Mouse (Mus musculus) c-Kit-positive CD71-negative TER-119-negative erythroid progenitor cells, embryonic 14.5 days (primary cell): Measurements from ENCODE around the gene Taf5.

Experiments used
- DNase-seq: peaks from one replicate; pipeline ENCODE4 v3.0.0-alpha.2; 2013; ENCODE audit warnings: low read depth

Gene Taf5

DNA sequence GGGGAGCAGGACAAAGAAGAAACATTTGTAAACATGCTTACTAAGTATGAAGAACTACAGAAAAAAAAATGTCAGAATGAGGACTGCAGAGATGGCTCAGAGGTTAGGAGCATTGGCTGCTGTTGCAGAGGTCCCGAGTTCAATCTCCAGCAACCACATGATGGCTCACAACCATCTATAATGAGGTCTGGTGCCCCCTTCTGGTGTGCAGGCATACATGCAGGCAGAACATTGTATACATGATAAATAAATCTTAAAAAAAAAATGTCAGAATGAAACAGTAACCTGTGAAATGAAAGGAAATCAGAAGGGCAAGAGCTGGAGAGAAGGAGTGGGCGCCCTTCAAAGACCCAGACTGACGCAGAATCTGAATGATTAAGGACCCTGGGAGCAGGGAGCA is 1.7 kb upstream of the Taf5 start:
- no peak for DNase-seq

DNA sequence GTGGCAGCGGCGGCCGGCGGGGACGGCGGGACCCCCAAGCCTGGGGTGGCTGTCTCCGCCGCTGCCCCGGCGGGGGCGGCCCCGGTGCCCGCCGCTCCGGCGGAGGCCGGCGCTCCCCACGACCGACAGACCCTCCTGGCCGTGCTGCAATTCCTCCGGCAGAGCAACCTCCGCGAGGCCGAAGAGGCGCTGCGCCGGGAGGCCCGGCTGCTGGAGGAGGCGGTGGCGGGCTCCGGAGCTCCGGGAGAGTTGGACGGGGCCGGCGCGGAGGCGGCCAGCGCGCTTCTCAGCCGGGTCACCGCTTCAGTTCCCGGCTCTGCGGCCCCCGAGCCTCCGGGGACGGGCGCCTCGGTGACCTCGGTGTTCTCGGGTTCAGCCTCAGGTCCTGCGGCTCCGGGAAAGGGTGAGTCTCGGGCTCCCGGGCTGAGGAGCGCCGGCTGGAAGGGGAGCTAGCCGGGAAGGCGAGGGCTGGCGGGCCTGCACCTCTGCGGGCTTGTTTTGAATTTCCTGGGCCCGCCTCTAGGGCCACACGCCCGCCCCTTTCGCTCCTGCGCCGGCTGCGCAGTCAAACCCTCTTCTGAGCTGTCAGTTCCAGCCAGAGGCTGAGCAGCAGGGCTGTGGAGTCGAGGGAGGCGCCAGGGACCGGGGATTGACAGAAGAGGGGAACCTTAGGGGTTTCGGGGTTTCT is 522 bp downstream of the Taf5 start:
- peak; percentile 76 for DNase-seq

DNA sequence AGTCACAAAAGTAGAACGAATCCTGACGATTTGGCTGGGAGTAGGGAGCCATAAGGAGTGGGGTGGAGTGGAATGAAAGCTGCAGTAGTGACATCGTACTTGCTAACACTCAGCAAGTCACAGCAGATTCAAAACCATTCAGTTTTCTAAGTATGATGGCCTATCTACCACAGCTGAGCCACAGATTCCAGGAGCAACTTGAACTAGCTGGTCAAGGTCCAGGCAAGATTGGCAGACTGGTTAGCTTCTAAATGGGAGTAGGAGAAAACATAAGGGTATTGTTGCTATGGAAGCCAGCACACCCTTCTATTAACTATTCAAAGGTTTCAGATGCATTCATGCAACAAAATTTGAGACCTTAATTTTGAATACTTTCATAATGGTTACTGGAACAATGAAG is 20.7 kb downstream of the Taf5 start:
- DNase-seq, result no peak

DNA sequence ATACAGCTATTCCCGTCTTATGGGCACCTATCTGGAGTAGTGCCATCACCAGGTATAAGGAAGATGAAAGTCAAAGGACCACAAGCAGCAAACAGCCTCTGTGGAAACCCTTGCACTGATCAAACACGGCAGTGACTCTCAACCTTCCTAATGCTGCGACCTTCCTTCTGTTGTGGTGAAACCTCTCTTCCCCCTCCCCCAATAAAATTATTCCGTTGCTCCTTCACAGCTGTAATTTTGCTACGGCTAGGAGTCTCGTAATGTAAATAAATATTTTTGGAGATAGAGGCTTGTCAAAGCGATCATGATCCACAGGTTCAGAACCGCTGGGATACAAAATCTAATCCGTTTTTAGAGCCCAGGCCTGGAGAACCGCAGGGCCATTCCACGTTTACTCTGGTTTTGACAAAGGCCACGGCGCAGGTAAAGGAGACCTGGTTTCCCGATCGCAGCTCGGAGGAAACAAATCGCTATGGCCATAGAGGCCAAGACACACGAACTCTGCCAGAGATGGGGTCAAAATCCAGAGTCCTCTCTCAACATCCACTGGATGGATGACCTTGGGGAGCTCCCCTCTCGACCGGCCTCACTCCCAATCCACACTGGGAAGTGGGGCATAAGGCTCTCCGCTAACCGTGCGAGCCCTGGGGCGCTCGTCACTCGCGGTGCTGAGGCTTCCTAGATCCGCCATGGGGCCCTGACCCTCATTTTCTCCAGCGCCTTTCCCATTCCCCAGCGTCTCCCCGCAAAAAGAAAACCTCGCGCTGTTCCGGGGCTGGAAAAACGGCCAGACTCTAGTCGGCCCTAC is 22.4 kb downstream of the Taf5 start:
- peak; percentile 13 for DNase-seq

DNA sequence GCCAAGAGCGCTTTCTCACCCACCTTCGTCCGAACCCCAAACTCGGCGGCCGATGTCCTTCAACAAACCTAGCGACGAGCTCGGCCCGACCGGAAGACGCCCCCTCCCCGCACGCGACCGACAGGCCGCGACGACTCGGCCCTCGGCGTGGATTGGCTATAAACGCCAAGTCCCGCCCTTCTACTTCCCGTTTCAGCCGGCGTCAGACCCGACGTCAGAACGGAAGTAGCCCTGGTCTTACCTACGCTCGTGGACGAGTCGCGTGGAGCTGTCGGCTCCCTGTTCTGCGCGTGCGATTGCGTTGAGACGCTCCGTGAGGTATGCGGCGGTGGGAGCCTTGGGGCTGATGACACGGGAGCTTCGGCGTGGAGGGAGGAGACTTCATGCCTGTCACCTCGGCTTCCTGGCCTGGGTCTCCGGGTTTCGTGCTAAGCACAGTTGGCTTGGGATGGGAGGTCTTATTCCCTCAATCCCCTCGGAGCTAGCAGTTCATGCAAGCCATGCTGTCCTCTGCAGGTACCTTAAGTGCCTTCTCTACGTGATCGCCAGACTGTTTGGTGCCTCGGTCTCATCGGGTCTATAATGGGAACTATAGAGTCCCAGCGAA is 23.1 kb downstream of the Taf5 start, which contains the start of the genes Usmg5 and Pdcd11:
Usmg5 (minus strand) TSS at position 98 of the 607 bp plus-strand sequence.
Pdcd11 (plus strand) TSS at position 219 of the 607 bp plus-strand sequence.
- peak; percentile 90 for DNase-seq

DNA sequence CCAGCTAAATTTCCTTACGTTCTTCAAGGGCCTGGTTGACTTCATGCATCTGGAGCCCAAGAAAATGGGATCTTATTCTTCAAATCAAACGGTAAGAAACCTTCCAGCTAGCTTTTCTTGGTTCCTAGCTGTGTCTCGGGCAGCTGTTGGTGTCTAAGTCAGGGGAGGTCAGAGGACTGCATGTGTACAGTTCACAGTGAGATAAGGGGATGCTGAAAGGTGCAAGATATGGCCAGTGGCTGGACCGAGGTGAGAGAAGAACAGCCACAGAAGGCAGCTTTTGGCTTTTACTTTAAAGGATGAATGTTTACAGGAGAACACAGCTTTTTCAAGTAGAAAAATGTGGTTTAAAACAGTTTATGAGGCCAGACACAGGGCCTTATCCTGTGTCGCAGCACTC is 33.5 kb downstream of the Taf5 start:
- DNase-seq, result no peak

DNA sequence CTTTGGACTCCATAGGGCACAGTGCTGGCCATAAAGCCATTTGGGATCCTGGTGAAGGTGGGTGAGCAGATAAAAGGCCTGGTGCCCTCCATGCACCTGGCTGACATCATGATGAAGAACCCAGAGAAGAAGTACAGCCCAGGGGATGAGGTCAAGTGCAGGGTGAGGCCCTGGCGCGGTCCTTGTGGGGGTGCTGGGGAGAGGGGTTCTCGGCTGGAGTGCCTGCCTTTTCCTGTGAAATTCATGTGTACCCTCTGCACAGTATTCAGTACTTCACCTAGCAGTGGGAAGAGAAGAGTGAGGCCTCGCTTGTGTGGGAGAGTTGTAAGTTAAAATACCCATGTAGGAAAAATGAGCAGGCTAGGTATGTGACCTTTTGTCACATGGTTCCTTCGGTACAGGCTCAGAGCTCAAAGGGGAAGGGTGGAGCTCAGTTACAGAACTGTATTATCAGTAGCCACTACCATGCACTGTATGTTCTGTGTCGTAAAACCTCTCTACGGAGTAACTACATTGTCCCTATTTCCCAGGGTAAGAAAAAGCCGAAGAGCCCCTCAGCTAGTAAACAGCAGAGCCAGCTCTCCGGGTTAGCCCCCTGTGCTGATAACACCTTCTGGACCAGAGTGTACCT is 37.2 kb downstream of the Taf5 start:
- no peak for DNase-seq

DNA sequence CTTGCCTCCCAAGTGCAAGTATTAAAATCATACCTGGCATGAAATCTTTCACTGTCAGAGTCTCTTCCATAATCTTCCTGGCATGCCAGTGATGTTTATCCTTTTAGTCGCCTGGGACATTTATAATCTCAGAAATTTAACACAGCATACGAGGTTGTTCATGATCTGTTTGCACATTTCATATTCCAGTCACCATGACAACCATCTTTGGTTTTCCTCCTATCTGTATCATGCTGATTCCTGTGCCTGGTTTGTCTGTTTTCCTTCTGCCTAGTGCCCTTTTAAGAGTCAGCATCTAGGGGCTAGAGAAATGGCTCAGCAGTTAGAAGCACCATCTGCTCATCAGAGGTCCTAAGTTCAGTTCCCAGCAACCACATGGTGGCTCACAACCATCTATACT is 51.1 kb downstream of the Taf5 start:
- DNase-seq, result no peak

DNA sequence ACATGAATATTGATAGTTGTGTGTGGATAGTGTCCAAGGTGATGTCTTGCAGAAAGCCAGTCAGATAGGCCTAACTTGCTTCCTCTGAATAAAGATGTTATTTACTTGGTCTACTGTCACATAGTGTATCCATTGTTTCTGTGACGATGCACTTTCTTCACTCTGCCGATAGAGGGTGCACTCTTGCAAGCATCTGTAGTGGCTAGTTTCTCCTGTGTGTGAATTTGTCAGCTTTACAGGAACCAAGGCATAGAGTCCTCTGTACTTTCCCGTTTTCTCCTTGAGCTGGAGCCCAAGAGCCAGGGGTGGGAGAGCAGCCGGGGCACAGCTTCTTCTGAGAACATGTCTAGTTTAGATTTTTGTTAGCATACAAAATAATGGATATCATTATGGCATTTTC is 53.5 kb downstream of the Taf5 start:
- DNase-seq, result no peak

DNA sequence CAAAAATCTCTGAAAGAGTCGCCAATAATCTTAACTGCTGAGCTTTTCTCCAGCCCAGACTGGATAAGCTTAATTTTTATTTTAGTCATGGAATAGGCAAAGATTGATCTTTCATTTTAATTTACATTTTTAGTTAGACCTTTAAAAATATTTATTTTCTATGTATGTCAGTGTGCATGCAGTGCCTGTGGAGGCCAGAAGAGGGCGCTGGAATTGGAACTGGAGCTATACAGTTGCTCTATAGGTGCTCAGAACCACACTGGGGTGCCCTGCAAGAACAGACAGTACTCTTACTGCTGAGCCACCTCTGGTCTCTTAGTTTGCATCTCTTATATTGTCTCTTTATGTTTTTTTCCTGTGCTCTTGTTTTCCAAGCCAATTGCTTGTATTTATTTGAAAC is 55.3 kb downstream of the Taf5 start:
- peak; percentile 37 for DNase-seq

DNA sequence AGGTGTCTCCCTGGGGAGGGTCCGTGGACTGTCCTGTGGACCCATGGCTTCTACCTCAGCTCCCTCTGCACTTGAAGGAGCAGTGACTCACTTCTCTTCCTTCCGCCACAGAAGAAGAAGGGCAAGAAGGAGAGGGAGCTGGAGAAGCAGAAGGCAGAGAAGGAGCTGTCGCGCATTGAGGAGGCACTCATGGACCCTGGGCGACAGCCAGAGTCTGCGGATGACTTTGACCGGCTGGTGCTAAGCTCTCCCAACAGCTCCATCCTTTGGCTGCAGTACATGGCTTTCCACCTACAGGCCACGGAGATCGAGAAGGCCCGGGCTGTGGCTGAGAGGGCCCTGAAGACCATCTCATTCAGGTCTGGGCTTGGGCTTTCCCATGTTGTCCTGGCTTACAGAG is 60.6 kb downstream of the Taf5 start:
- no peak for DNase-seq

DNA sequence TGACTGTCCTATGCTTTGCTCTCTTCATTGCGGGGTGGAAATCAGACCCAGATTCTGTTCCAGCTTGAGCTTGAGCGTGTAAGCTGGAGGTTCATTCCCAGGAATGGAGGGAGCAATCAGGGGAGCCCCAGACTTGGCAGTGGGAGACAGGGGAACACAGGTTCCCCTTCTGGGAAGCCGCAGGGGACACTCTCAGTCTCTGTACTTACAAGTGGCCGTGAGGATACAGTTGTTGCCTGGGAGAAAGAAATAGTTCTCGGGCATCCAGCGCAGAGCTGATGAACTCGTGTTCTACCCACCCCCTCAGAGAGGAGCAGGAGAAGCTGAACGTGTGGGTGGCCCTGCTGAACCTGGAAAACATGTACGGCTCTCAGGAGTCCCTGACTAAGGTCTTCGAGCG is 61.3 kb downstream of the Taf5 start:
- DNase-seq, result no peak

DNA sequence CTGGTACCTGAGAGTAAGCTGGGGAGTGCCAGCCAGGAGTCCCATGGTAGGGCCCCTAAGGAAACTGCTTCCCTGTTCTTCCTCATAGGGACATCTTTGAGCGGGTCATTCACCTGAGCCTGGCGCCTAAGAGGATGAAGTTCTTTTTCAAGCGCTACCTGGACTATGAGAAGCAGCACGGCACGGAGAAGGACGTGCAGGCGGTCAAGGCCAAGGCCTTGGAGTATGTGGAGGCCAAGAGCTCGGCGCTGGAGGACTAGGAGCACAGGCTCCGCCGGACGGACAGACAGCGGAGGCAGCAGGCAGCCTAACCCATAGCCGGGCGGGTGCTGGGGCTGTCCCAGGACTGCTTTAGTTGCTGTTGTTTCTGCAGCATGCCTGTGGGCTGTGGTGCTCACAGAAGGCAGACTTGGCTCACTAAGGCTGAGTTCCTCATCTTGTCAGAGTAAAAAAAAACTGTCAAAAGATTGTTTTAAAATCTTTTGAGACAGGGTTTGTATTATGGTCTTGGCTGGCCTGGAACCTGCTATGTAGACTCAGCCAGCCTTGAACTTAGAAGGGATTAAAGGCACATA is 63.1 kb downstream of the Taf5 start:
- DNase-seq, result no peak
